Mouse (Mus musculus): ENCODE data around the gene Ccdc85b.

The Ccdc85b gene

DNA sequence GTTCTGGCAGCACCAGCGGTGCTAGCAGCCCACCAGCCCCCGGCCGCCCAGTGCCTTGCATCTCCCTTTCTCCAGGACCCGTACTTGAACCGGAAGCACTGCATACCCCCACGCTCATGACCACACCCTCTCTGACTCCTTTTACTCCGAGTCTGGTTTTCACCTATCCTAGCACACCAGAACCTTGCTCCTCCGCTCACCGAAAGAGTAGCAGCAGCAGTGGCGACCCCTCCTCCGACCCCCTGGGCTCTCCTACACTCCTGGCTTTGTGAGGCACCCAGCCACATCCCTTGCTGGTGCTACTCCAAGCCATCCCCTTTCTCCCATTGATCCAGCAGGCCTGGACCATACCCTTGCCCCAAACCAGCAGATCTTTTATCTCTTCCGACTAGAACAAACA, 2.7 kb downstream of the Ccdc85b start:
- DNase-seq, result no peak

DNA sequence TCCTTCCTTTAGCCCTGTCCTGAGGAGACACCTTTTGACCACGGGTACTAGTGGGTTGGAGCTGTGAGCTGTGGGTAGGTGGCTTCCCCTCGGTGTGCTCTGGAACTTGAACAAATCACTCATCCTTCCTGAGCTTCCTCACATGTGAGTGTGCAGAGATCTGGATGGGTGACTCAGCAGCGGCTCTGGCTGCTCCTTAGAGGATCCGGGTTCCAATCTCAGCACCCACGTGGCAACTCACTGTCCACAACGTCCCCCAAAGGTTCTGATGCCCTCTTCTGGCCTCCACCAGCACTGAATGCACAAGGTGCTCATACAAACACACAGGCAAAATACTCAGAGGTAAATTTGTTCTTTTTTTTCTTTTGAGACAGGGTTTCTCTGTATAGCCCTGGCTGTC, 5.9 kb downstream of the Ccdc85b start:
- DNase-seq, result no peak

- DNase-seq, result no peak
Measured at GRCm38 (mm10) chr19:5449673-5450072, 8.0 kb downstream of the Ccdc85b start.

DNA sequence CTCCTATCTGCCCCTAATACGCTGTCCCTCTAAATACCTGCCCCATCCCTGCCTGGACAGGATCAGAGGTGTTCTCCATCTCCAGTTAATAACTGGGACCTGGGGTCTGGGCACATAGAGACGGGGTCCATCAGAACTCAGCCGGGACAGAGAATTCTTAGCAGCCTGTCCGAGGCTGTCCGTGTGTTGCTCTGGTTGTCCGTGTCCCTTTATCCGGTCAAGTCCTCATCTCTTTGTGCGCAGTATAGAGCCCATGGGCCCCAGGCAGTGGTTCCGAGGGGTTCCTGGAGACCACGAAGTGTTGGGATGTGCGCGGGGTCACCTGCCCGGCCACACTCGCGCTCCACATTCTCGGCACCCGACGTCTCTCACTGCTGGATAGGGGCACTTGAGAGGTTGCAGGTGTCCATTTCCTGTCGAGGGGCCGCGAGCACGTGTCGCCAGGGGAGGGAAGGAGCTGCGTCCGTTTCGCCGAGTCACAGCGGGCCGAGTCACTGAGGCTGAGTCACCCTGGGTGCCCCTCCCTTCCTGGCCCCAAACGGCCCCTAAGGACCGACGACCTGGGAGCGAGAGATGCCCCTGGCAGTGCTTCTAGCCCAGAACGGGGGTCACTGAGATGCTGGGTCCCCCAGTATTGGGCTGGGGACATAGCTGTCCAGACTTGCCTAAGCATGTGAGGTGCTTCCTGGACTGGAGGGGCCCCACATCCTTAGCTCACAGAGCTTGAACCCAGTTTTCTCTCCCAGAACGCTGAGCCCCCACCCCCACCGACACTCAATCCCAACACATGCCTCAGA, 9.1 kb downstream of the Ccdc85b start:
- DNase-seq, result no peak

DNA sequence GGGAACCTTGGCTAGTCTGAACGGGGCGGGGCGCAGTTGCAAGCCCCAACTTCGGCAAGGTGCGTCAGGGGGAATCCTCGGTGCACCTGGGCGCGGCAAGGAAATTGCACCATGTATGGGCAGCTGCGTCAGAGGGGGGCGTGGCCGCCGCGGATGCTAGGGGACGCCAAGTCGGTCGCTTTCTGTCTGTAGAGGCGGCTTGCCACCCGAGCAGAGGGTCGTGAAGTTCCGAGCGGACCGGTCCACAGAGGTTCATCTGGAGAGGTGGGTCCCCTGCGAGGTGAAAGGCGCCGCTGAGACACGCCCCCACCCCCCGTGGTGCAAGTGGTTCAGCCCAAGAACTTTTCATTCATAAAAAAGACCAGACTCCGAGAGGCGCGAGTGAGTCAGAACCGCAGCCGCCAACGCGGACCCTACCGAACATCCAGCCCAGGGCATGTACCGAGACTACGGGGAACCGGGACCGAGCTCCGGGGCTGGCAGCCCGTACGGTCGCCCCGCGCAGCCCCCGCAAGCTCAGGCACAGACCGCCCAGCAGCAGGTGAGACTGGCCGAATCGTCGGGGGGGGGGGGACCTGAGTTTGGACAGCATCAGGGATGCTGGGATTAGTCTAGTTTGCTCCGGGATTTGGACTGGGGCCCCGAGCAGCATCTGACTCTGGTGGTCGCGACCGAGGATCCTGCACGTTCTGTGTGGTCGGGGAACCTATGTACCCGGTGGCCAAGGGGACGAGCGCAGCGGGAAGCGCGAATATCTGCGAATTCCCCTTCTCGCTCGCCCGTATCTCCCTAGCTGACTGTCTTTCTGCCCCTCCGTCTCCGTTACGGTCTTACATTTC, 10.0 kb downstream of the Ccdc85b start, which contains the start of gene Fosl1:
Gene Fosl1, plus strand, starts transcription at position 33 of the 839 bp plus-strand sequence.
- DNase-seq, result peak; percentile 57

DNA sequence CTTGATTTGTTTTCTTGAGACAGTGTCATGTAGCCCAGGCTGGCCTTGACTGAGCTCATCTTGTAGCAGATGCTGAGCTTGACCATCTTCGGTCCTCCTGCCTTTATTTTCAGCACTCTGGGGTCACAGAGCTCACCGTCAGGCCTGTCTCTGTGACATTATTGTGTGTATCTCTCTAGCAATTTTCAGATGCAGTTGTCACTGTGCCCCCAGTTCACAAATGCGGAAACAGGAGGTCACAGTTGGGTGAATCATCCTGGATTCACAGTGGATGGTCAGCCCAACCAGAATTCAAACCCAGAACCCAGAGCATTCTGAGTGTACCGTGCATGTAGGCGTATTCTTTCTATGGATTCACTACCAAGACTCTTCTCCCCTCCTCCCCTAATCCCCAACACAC, 11.9 kb downstream of the Ccdc85b start:
- DNase-seq, result no peak

DNA sequence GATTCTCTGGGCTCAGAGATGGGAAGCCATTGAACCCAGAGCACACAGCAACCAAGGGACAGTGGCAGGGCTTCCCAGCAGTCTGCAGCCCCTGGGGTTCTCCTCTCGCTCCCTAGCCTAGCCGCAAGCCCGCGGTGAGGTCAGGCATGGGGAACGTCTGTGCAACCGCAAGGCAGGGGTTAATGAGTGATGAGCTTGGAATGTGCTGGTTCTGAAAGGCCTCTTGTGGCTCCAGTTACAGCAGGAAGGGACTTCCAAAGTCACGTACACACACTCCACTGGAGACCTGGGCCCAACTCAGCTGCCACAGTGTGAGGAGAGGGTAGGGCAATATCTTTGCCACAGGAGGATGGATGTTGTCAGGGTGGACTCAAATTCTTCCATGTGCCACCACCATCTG, 12.7 kb downstream of the Ccdc85b start:
- no peak for DNase-seq

GRCm38 (mm10) chr19:5444371-5444908, 13.3 kb downstream of the Ccdc85b start:
- no peak for DNase-seq

GRCm38 (mm10) chr19:5433951-5434350, 23.7 kb downstream of the Ccdc85b start:
- DNase-seq, result no peak

GRCm38 (mm10) chr19:5432992-5433852, 24.5 kb downstream of the Ccdc85b start:
- peak; percentile 37 for DNase-seq

GRCm38 (mm10) chr19:5431911-5432464, 25.7 kb downstream of the Ccdc85b start:
- DNase-seq, result no peak

- DNase-seq, result no peak
Measured at GRCm38 (mm10) chr19:5430408-5430807, 27.3 kb downstream of the Ccdc85b start.

DNA sequence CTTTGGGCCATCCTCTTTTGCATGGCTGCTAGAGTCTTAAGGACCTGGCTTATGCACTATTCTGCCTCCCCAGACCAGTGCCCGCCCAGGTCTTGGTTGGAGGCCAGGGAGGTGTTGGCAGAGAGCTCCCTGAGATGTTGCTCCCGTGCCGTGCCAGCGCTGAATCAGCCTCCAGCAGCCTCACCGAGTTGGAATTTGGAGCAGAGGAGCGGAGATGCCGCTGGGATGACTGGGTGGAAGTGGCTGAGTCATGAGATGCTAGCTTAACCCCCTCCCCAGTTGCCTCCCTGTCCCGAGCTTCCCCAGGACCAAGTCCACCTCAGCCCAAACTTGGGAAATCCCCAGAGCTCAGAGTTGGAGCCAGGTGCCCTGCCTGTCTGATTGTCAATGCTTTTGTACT, 27.9 kb downstream of the Ccdc85b start:
- peak; percentile 61 for DNase-seq

DNA sequence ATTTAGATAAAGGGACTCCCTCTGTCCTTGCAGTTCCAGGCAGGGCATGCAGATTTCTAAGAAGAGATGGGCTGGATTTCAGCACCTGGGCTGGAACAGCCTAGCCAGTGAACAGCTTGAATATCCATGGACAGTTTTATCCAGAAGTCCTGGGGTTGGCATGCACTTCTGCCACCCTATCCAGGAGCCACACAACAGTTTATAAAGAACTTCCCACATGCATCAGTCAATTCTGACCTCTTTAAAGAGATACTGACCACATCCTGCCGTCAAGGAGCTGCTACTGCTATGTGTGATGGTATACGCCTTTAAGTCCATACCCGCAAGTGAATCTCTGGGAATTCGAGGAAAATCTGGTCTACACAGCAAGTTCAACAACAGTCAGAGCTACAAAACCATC, 28.5 kb downstream of the Ccdc85b start:
- no peak for DNase-seq

DNA sequence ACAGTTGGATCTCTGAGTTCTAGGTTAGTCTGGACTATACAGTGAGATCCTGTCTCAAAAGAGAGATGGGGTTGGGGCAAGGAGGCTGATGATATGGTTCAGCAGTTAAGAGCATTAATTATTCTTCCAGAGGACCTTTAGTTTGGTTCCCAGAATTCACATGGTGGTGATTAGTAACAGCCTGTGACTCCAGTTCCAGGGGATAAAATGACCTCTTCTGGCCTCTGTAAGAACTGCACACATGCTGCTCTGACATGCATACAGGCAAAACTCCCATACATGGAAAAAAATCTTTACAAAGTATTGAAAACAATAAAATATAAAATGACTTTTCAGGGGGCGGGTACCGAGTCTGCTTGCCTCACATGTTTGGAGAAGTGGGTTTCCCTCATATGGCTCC, 29.6 kb downstream of the Ccdc85b start:
- DNase-seq, result no peak

DNA sequence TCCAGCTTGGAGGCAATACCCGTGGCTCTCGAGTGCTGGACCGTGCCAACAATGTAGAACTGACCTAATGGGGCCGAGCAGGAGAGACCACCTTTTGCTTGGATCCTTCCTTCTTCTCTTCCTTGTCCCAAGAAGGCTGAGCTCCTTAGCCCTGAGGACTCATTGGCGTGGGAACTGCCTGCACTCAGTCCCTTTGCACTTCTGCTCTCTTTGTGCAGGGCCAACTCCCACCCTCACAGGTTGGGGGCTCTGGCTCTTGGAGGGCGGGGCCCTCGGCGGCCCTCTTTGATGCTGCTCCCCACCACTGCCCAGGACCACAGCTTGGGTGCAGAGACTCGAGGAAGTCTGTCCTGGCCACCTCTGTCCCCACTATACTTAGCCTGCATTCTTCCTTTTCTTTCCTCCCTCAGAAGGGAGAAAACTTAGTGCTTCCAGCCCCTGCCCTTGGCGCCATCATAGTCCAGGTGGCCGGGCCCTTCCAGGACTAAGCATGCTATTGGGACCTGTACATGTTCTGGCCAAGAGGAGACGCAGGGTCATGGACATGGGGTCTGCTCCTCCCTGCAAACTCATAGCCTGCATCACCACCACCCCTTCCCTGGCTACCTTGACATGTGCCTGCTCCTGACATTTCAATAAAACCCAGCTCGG, 30.9 kb downstream of the Ccdc85b start:
- no peak for DNase-seq

GRCm38 (mm10) chr19:5425906-5426565, 31.7 kb downstream of the Ccdc85b start:
- DNase-seq, result peak; percentile 50

DNA sequence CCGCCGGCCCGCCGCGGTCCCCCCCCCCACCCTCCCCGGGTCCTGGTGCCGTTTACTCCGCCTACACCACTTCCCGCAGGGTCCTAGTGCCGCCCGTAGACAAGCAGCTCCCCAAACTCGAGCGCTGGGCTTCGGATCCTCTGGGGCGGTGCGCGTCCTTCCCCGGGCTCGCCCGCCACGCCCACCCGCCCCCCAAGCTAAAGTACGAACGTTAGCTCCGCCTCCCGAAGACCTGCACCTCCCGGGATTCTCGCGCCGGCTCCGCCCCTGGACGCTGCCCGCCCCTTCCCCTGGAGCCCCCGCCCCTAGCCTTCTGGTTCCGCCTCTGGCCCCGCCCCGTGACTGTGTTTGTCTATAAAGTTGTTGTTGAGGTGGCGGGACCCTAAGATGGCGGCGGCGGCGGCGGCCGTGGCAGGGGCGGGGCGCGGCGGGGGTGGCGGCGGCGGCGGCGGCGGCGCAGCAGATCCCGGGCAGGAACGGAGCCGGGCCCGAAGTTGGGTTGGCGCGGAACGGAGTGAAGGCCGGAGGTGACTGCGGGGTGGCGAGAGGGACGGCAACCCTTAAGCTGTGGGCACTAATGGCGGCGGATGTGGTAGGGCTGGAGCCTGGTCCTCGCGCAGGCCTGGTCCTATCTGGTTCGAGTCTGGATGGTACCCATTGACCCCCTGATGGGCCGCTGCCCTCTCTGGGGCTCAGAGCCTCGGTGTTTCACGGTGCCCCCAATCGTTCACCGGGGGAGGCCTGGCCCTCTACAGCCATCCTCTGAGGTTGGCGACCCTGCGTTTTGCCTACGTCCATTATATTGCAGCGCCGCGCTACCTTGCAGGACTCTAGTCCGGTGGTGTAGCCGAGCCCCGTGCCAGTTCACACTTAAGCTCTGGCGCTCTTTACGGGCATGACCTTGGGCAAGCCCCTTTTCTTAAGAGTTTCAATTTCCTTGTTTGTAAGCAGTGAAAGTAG, 32.6 kb downstream of the Ccdc85b start, which contains the start of the genes Drap1 and AI837181:
Gene Drap1, minus strand, starts transcription at position 198 of the 960 bp plus-strand sequence.
Gene AI837181, plus strand, starts transcription at position 363 of the 960 bp plus-strand sequence.
- DNase-seq, result peak; percentile 90

- DNase-seq, result peak; percentile 79
Measured at GRCm38 (mm10) chr19:5424092-5424781, 33.5 kb downstream of the Ccdc85b start.

Data from cerebellum, adult 11 months (tissue).